Comparison of ENCODE assay signal across 8 mouse cellular contexts in the genomic region with DNA sequence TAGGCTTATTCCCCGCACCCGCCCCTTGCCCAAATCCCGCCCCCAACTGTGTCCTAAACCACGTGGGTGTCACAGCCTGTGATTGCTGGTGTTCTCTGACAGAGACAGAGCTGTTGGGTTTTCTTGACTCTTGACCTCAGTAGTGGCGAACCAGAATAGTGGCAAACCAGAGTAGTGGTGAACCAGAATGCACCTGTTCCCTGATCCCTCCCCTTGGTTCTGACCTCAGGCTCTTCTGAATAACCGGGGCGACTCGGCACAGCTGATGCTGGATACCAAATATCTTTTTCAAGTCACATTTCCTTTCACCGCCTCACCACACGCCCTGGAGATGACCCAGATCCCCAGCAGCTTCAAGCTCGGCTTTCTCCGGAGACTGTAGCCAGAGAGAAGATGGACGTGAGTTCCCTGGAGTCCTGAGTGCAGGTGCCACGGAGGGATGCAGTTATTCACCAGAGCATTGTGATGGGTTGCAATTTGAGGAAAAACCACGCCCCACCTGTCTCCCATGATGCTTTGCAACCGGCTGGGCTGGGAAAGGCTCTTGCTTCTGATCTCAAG. TPM values are rescaled to one million over a fixed set of nuclear protein-coding genes. Genes with fewer than 3 reads are reported as not detected.
DNase-seq lines count a peak whose midpoint lies in the region; ATAC-seq and TF ChIP-seq lines count a peak whose summit lies in the region.

No protein-coding gene starts in this region.

- H3K4me2 ChIP-seq in stomach, embryonic 15.5 days = 0 out of 2 replicates have a peak overlapping the region, but pooled peaks have one; percentile 2
- no peak overlapping the region for H3K4me2 ChIP-seq in stomach, postnatal 0 days (replicated peaks; ENCODE audit: low read depth)
- H3K4me2 ChIP-seq in limb, embryonic 12.5 days = peak overlapping the region; percentile 22

- H3K27ac ChIP-seq in stomach, embryonic 15.5 days = no peak overlapping the region
- no peak overlapping the region for H3K27ac ChIP-seq in stomach, postnatal 0 days (replicated peaks)
- no peak overlapping the region for H3K27ac ChIP-seq in limb, embryonic 12.5 days

- no peak for TF ChIP-seq EP300 in stomach, postnatal 0 days (optimal IDR thresholded peaks at IDR 0.05)

- peak; percentile 69 for DNase-seq in cerebellum, adult 11-12 months
- no peak for DNase-seq in cerebellum, postnatal 4 days (ENCODE audit: low spot score in 2 of 2)
- no peak for DNase-seq in stomach, postnatal 0 days (ENCODE audit: low spot score)
- DNase-seq in testis, postnatal 14 days (ENCODE audit: low spot score) = peak; percentile 64
- DNase-seq in urinary bladder, postnatal 10 days (ENCODE audit: low spot score) = no peak
- DNase-seq in left cerebral cortex, adult 9 months (ENCODE audit: low spot score in 2 of 2) = no peak

- no peak for ATAC-seq in stomach, embryonic 15.5 days (ENCODE audit: insufficient read depth, low FRiP score, low read depth)
- ATAC-seq in stomach, postnatal 0 days (ENCODE audit: low FRiP score, low TSS enrichment) = no peak; the same call in 1 of the 2 replicates
- no peak for ATAC-seq in limb, embryonic 12.5 days (ENCODE audit: insufficient number of reproducible peaks, insufficient read depth, low FRiP score, low TSS enrichment, low read depth)

- no peaks in the 10 kb centered on the region for H3K27me3 ChIP-seq in stomach, embryonic 15.5 days (replicated peaks)
- H3K27me3 ChIP-seq in stomach, postnatal 0 days (ENCODE audit: control insufficient read depth, insufficient read depth, low read length) = no peaks in the 10 kb centered on the region
- H3K27me3 ChIP-seq in limb, embryonic 12.5 days = no peaks in the 10 kb centered on the region

- no peaks in the 10 kb centered on the region for H3K4me1 ChIP-seq in stomach, embryonic 15.5 days
- H3K4me1 ChIP-seq in stomach, postnatal 0 days (replicated peaks; ENCODE audit: control insufficient read depth, insufficient read depth) = no peaks in the 10 kb centered on the region
- no peaks in the 10 kb centered on the region for H3K4me1 ChIP-seq in limb, embryonic 12.5 days (replicated peaks)

- H3K4me3 ChIP-seq in stomach, embryonic 15.5 days (replicated peaks) = no peak overlapping the region
- no peak overlapping the region for H3K4me3 ChIP-seq in stomach, postnatal 0 days (ENCODE audit: low read depth, low read length)
- no peak overlapping the region for H3K4me3 ChIP-seq in limb, embryonic 12.5 days (replicated peaks)

- H3K36me3 ChIP-seq in stomach, embryonic 15.5 days = no peaks in the 10 kb centered on the region
- H3K36me3 ChIP-seq in stomach, postnatal 0 days (ENCODE audit: control insufficient read depth, insufficient read depth, low read length) = no peaks in the 10 kb centered on the region
- H3K36me3 ChIP-seq in limb, embryonic 12.5 days = no peaks in the 10 kb centered on the region

- no peaks in the 10 kb centered on the region for H3K9me3 ChIP-seq in stomach, embryonic 15.5 days
- no peaks in the 10 kb centered on the region for H3K9me3 ChIP-seq in stomach, postnatal 0 days (ENCODE audit: control insufficient read depth, low read length)
- H3K9me3 ChIP-seq in limb, embryonic 12.5 days = no peaks in the 10 kb centered on the region

- 34% methylated on average over 16 of the region's 16 CpGs for WGBS in stomach, embryonic 15.5 days
- WGBS in stomach, postnatal 0 days = 44% methylated on average over 16 of the region's 16 CpGs
- 33% methylated on average over 16 of the region's 16 CpGs for WGBS in limb, embryonic 12.5 days

- TF ChIP-seq CTCF in stomach, postnatal 0 days (IDR thresholded peaks at IDR 0.05; ENCODE audit: low read depth) = no peak

- H3K9ac ChIP-seq in stomach, embryonic 15.5 days = no peak overlapping the region
- no peak overlapping the region for H3K9ac ChIP-seq in stomach, postnatal 0 days (ENCODE audit: low read length)
- H3K9ac ChIP-seq in limb, embryonic 12.5 days (replicated peaks) = no peak overlapping the region

RNA-seq across cellular contexts. Expression of gene Gnb5, which starts 2.3 kb away (rescaled TPM):
- polyA plus RNA-seq in stomach, embryonic 15.5 days (2015; fragmentation: Nextera tagmentation; extraction: Ambion mirVana) = 18.9 and 20.5 TPM in 2 replicates
- polyA plus RNA-seq in stomach, postnatal 0 days (2015; fragmentation: Nextera tagmentation; extraction: Ambion mirVana) = 16.1 and 17.5 TPM in 2 replicates
- polyA plus RNA-seq in limb, embryonic 12.5 days (2016; fragmentation: Nextera tagmentation; extraction: Ambion mirVana) = 23.8 and 25.6 TPM in 2 replicates

RNA-seq across cellular contexts. Expression of gene Bcl2l10, which starts 43.8 kb away (rescaled TPM):
- polyA plus RNA-seq in stomach, embryonic 15.5 days (2015; fragmentation: Nextera tagmentation; extraction: Ambion mirVana) = not detected in 2 replicates
- polyA plus RNA-seq in stomach, postnatal 0 days (2015; fragmentation: Nextera tagmentation; extraction: Ambion mirVana) = not detected in 2 replicates
- polyA plus RNA-seq in limb, embryonic 12.5 days (2016; fragmentation: Nextera tagmentation; extraction: Ambion mirVana) = not detected in 2 replicates

Comparison
In these comparisons a context has a peak if more than half of its experiments do, and no peak if none do; other contexts are left out.
1. DNase-seq: peak in cerebellum, adult 11-12 months (single experiment) and testis, postnatal 14 days (single experiment); none in cerebellum, postnatal 4 days (0 of 2), stomach, postnatal 0 days (single experiment), urinary bladder, postnatal 10 days (single experiment) and left cerebral cortex, adult 9 months (0 of 2).